ENCODE assay signal across 36 mouse cellular contexts in genomic region chr11:115945247-115945646, GRCm38 (mm10). TPM values are rescaled to one million over a fixed set of nuclear protein-coding genes. Genes with fewer than 3 reads are reported as not detected.
DNase-seq lines count a peak whose midpoint lies in the region; ATAC-seq and TF ChIP-seq lines count a peak whose summit lies in the region.
"Had no signal": no experiment of that assay in that cellular context is flagged by ENCODE, and none has a peak within 500 bp of the region (broad histone marks: within the 10 kb centered on the region; RNA-seq: fewer than 3 reads in every experiment).

No protein-coding gene starts in this region.

- peaks cover 12% of the 10 kb centered on the region for H3K4me1 ChIP-seq in limb, embryonic 15.5 days
- H3K4me1 ChIP-seq in midbrain, postnatal 0 days (ENCODE audit: insufficient read depth, low read length): no peaks in the 10 kb centered on the region
- H3K4me1 ChIP-seq: forebrain, embryonic 10.5 days; midbrain, embryonic 12.5 days had no signal

- H3K9ac ChIP-seq in limb, embryonic 15.5 days: no peak overlapping the region
- H3K9ac ChIP-seq in midbrain, postnatal 0 days (replicated peaks; ENCODE audit: low read length, poor library complexity, severe bottlenecking): no peak overlapping the region
- H3K9ac ChIP-seq: hindbrain, embryonic 13.5 days; liver, embryonic 13.5 days; midbrain, embryonic 12.5 days had no signal

- WGBS in limb, embryonic 15.5 days: 80% methylated on average over 8 of the region's 8 CpGs
- 92% methylated on average over 8 of the region's 8 CpGs for WGBS in midbrain, postnatal 0 days

- ATAC-seq in limb, embryonic 15.5 days (ENCODE audit: insufficient number of reproducible peaks, low FRiP score, low TSS enrichment, low read depth): no peak
- ATAC-seq in granulocyte monocyte progenitor cell, adult 5-6 weeks (replicated peaks; ENCODE audit: poor library complexity, severe bottlenecking): no peak
- no peak for ATAC-seq in midbrain, postnatal 0 days (ENCODE audit: low FRiP score)
- ATAC-seq: forebrain, embryonic 16.5 days; intestine, postnatal 0 days; lung, postnatal 0 days had no signal

- no peak for TF ChIP-seq CTCF in midbrain, postnatal 0 days (IDR thresholded peaks at IDR 0.05)

- no peaks in the 10 kb centered on the region for H3K9me3 ChIP-seq in limb, embryonic 15.5 days
- no peaks in the 10 kb centered on the region for H3K9me3 ChIP-seq in midbrain, postnatal 0 days (ENCODE audit: low read length)
- H3K9me3 ChIP-seq: forebrain, embryonic 10.5 days; G1E; hindbrain, embryonic 13.5 days; liver, embryonic 13.5 days; megakaryocyte, embryonic 14.5 days; midbrain, embryonic 12.5 days had no signal

- no peak overlapping the region for H3K4me2 ChIP-seq in limb, embryonic 15.5 days
- H3K4me2 ChIP-seq in midbrain, postnatal 0 days (ENCODE audit: low read depth, low read length, poor library complexity, severe bottlenecking): no peak overlapping the region
- H3K4me2 ChIP-seq: heart, embryonic 11.5 days; hindbrain, embryonic 13.5 days; liver, embryonic 13.5 days; midbrain, embryonic 12.5 days had no signal

- H3K4me3 ChIP-seq in limb, embryonic 15.5 days: no peak overlapping the region
- no peak overlapping the region for H3K4me3 ChIP-seq in midbrain, postnatal 0 days (ENCODE audit: low read depth, low read length)
- H3K4me3 ChIP-seq: forebrain, embryonic 10.5 days; hindbrain, embryonic 13.5 days; liver, embryonic 13.5 days; megakaryocyte, embryonic 14.5 days; midbrain, embryonic 12.5 days had no signal

- peak; percentile 55 for DNase-seq in urinary bladder, postnatal 14 days (ENCODE audit: low spot score)
- DNase-seq in urinary bladder, postnatal 10 days (ENCODE audit: low spot score): no peak
- DNase-seq in ZHBTc4 (ENCODE audit: low read depth, low spot score) (peak; percentile 85), adipocyte (ENCODE audit: low spot score) (no peak)
- DNase-seq in yolk sac, embryonic 10.5 days (ENCODE audit: low spot score): no peak
- DNase-seq in midbrain, postnatal 0 days (ENCODE audit: low spot score): no peak
- DNase-seq: adrenal gland, adult 2 months; adrenal gland, postnatal 36 days; cerebellum, adult 18-20 months; cerebellum, postnatal 10 days; gastrocnemius, postnatal 25 days; heart, adult 18-20 months; heart, postnatal 36 days; kidney, adult 9 months; kidney, postnatal 10 days; layer of hippocampus, postnatal 36 days; liver, embryonic 13.5 days; lung, adult 18-20 months; lung, postnatal 4 days; retina, postnatal 1 day; right cerebral cortex, postnatal 25 days; thymus, adult 2 months; thymus, postnatal 4 days had no signal

- H3K27me3 ChIP-seq in limb, embryonic 15.5 days: no peaks in the 10 kb centered on the region
- H3K27me3 ChIP-seq in midbrain, postnatal 0 days (ENCODE audit: insufficient read depth, low read length): no peaks in the 10 kb centered on the region
- H3K27me3 ChIP-seq: hindbrain, embryonic 13.5 days; liver, embryonic 13.5 days; megakaryocyte, embryonic 14.5 days; midbrain, embryonic 12.5 days had no signal

- H3K27ac ChIP-seq in limb, embryonic 15.5 days: peak overlapping the region; percentile 77
- H3K27ac ChIP-seq in midbrain, postnatal 0 days (ENCODE audit: low read depth, low read length): no peak overlapping the region
- H3K27ac ChIP-seq: forebrain, embryonic 10.5 days; liver, embryonic 13.5 days; midbrain, embryonic 12.5 days had no signal

- H3K36me3 ChIP-seq in limb, embryonic 15.5 days: peaks cover 77% of the 10 kb centered on the region
- peaks cover 75% of the 10 kb centered on the region for H3K36me3 ChIP-seq in midbrain, postnatal 0 days (ENCODE audit: insufficient read depth, low read length)

RNA-seq across cellular contexts. Expression of gene Recql5, which starts 12.0 kb away (rescaled TPM):
- 17.0 and 17.6 TPM in 2 replicates for polyA plus RNA-seq in limb, embryonic 15.5 days (2015; fragmentation: Nextera tagmentation; extraction: Ambion mirVana)
- 22.8 and 27.6 TPM in 2 replicates for total RNA-seq in granulocyte monocyte progenitor cell, adult 5-6 weeks (2014; fragmentation: Nextera tagmentation)
- 18.9 and 19.3 TPM in 2 replicates for total RNA-seq in granulocyte monocyte progenitor cell, adult 5-6 weeks (2017)
- 18.9 and 20.4 TPM in 2 replicates for total RNA-seq in midbrain, postnatal 0 days (2014; rRNA removed)
- polyA plus RNA-seq in midbrain, postnatal 0 days (2015; fragmentation: Nextera tagmentation; extraction: Ambion mirVana): 8.0 and 10.5 TPM in 2 replicates

RNA-seq across cellular contexts. Expression of gene Sap30bp, which starts 12.2 kb away (rescaled TPM):
- 31.3 and 36.1 TPM in 2 replicates for polyA plus RNA-seq in limb, embryonic 15.5 days (2015; fragmentation: Nextera tagmentation; extraction: Ambion mirVana)
- 20.4 and 44.5 TPM in 2 replicates for total RNA-seq in granulocyte monocyte progenitor cell, adult 5-6 weeks (2014; fragmentation: Nextera tagmentation)
- total RNA-seq in granulocyte monocyte progenitor cell, adult 5-6 weeks (2017): 145 and 211 TPM in 2 replicates
- total RNA-seq in midbrain, postnatal 0 days (2014; rRNA removed): 44.3 and 46.4 TPM in 2 replicates
- 43.3 and 54.3 TPM in 2 replicates for polyA plus RNA-seq in midbrain, postnatal 0 days (2015; fragmentation: Nextera tagmentation; extraction: Ambion mirVana)

RNA-seq across cellular contexts. Expression of gene Itgb4, which starts 29.3 kb away (rescaled TPM):
- 14.7 and 15.7 TPM in 2 replicates for polyA plus RNA-seq in limb, embryonic 15.5 days (2015; fragmentation: Nextera tagmentation; extraction: Ambion mirVana)
- total RNA-seq in granulocyte monocyte progenitor cell, adult 5-6 weeks (2014; fragmentation: Nextera tagmentation): not detected in 2 replicates
- total RNA-seq in granulocyte monocyte progenitor cell, adult 5-6 weeks (2017): not detected in 2 replicates
- total RNA-seq in midbrain, postnatal 0 days (2014; rRNA removed): 2.2 and 3.0 TPM in 2 replicates
- polyA plus RNA-seq in midbrain, postnatal 0 days (2015; fragmentation: Nextera tagmentation; extraction: Ambion mirVana): 1.0 and 1.2 TPM in 2 replicates

RNA-seq across cellular contexts. Expression of gene Smim6, which starts 33.4 kb away (rescaled TPM):
- polyA plus RNA-seq in limb, embryonic 15.5 days (2015; fragmentation: Nextera tagmentation; extraction: Ambion mirVana): 1.0 and 1.7 TPM in 2 replicates
- 0.88 and 2.3 TPM in 2 replicates for total RNA-seq in granulocyte monocyte progenitor cell, adult 5-6 weeks (2014; fragmentation: Nextera tagmentation)
- total RNA-seq in granulocyte monocyte progenitor cell, adult 5-6 weeks (2017): 0.69 TPM in 1 of 2 replicates, not detected in the other
- total RNA-seq in midbrain, postnatal 0 days (2014; rRNA removed): not detected in 2 replicates
- 0.26 TPM in 1 of 2 replicates, not detected in the other for polyA plus RNA-seq in midbrain, postnatal 0 days (2015; fragmentation: Nextera tagmentation; extraction: Ambion mirVana)
- total RNA-seq: adrenal gland, adult 2 months; adrenal gland, postnatal 36 days; gastrocnemius, postnatal 25 days; heart, adult 18-20 months; layer of hippocampus, postnatal 36 days; left cerebral cortex, postnatal 10 days had no signal
- polyA plus RNA-seq: adrenal gland, adult 2 months; brain, embryonic 14.5 days; G1E had no signal

RNA-seq across cellular contexts. Expression of gene Smim5, which starts 45.5 kb away (rescaled TPM):
- 19.6 and 27.4 TPM in 2 replicates for polyA plus RNA-seq in limb, embryonic 15.5 days (2015; fragmentation: Nextera tagmentation; extraction: Ambion mirVana)
- total RNA-seq in granulocyte monocyte progenitor cell, adult 5-6 weeks (2014; fragmentation: Nextera tagmentation): 7.1 and 10.4 TPM in 2 replicates
- 3.5 and 7.8 TPM in 2 replicates for total RNA-seq in granulocyte monocyte progenitor cell, adult 5-6 weeks (2017)
- not detected in 2 replicates for total RNA-seq in midbrain, postnatal 0 days (2014; rRNA removed)
- 1.3 and 1.5 TPM in 2 replicates for polyA plus RNA-seq in midbrain, postnatal 0 days (2015; fragmentation: Nextera tagmentation; extraction: Ambion mirVana)

Comparison
In these comparisons a context has a peak if more than half of its experiments do, and no peak if none do; other contexts are left out.
1. DNase-seq: peak in urinary bladder, postnatal 14 days (single experiment) and ZHBTc4 (single experiment); none in urinary bladder, postnatal 10 days (single experiment), adipocyte (single experiment), yolk sac, embryonic 10.5 days (single experiment) and midbrain, postnatal 0 days (single experiment).